Mouse (Mus musculus): Measurements from ENCODE around the gene Egr4. TPM values are rescaled to one million over a fixed set of nuclear protein-coding genes. Genes with fewer than 3 reads are reported as not detected.

Egr4 gene
- polyA plus RNA-seq, 1 experiment: 0.25 TPM

- TF ChIP-seq POLR2A (IDR thresholded peaks at IDR 0.05; ENCODE audit: low read depth, low read length) (no peak), CTCF (IDR thresholded peaks at IDR 0.05; ENCODE audit: borderline replicate concordance, insufficient read depth, low read length) (no peak)
- no peak overlapping the region for H3K4me3 ChIP-seq (ENCODE audit: insufficient read depth, low read length)
- H3K4me1 ChIP-seq (ENCODE audit: control insufficient read depth, insufficient read depth, low read length): no peaks in the 10 kb centered on the region
- H3K27ac ChIP-seq (ENCODE audit: insufficient read depth, low read length): no peak overlapping the region
These were observed 33.4 kb downstream of the Egr4 start for GRCm38 (mm10) chr6:85479979-85480378.

- Histone ChIP-seq H3K4me1 (ENCODE audit: control insufficient read depth, insufficient read depth, low read length) (no peaks in the 10 kb centered on the region), H3K4me3 (ENCODE audit: insufficient read depth, low read length) (no peak overlapping the region), H3K27ac (ENCODE audit: insufficient read depth, low read length) (no peak overlapping the region)
- TF ChIP-seq CTCF (IDR thresholded peaks at IDR 0.05; ENCODE audit: borderline replicate concordance, insufficient read depth, low read length) (no peak), POLR2A (IDR thresholded peaks at IDR 0.05; ENCODE audit: low read depth, low read length) (no peak)
These were observed 35.0 kb downstream of the Egr4 start for GRCm38 (mm10) chr6:85478416-85478815.

GRCm38 (mm10) chr6:85477366-85477917 lies 35.9 kb downstream of the Egr4 start:
- H3K27ac ChIP-seq (ENCODE audit: insufficient read depth, low read length): no peak overlapping the region
- no peaks in the 10 kb centered on the region for H3K4me1 ChIP-seq (ENCODE audit: control insufficient read depth, insufficient read depth, low read length)
- no peak overlapping the region for H3K4me3 ChIP-seq (ENCODE audit: insufficient read depth, low read length)
- TF ChIP-seq CTCF (IDR thresholded peaks at IDR 0.05; ENCODE audit: borderline replicate concordance, insufficient read depth, low read length) (peak; percentile 45; the same call in 1 of the 2 replicates), POLR2A (IDR thresholded peaks at IDR 0.05; ENCODE audit: low read depth, low read length) (no peak)

- Histone ChIP-seq H3K4me3 (ENCODE audit: insufficient read depth, low read length) (no peak overlapping the region), H3K27ac (ENCODE audit: insufficient read depth, low read length) (no peak overlapping the region), H3K4me1 (ENCODE audit: control insufficient read depth, insufficient read depth, low read length) (no peaks in the 10 kb centered on the region)
- TF ChIP-seq CTCF (IDR thresholded peaks at IDR 0.05; ENCODE audit: borderline replicate concordance, insufficient read depth, low read length) (no peak), POLR2A (IDR thresholded peaks at IDR 0.05; ENCODE audit: low read depth, low read length) (no peak)
These were observed 37.8 kb downstream of the Egr4 start for GRCm38 (mm10) chr6:85475581-85475980.

- H3K27ac ChIP-seq (ENCODE audit: insufficient read depth, low read length): no peak overlapping the region
- H3K4me1 ChIP-seq (ENCODE audit: control insufficient read depth, insufficient read depth, low read length): no peaks in the 10 kb centered on the region
- no peak overlapping the region for H3K4me3 ChIP-seq (ENCODE audit: insufficient read depth, low read length)
- TF ChIP-seq POLR2A (IDR thresholded peaks at IDR 0.05; ENCODE audit: low read depth, low read length) (no peak), CTCF (IDR thresholded peaks at IDR 0.05; ENCODE audit: borderline replicate concordance, insufficient read depth, low read length) (no peak)
These were observed 40.8 kb downstream of the Egr4 start for GRCm38 (mm10) chr6:85472542-85472941.

- Histone ChIP-seq H3K4me1 (ENCODE audit: control insufficient read depth, insufficient read depth, low read length) (no peaks in the 10 kb centered on the region), H3K27ac (ENCODE audit: insufficient read depth, low read length) (no peak overlapping the region), H3K4me3 (ENCODE audit: insufficient read depth, low read length) (no peak overlapping the region)
- TF ChIP-seq CTCF (IDR thresholded peaks at IDR 0.05; ENCODE audit: borderline replicate concordance, insufficient read depth, low read length): no peak
- no peak for TF ChIP-seq POLR2A (IDR thresholded peaks at IDR 0.05; ENCODE audit: low read depth, low read length)
These were observed 41.4 kb downstream of the Egr4 start for GRCm38 (mm10) chr6:85471962-85472361.

- TF ChIP-seq POLR2A (IDR thresholded peaks at IDR 0.05; ENCODE audit: low read depth, low read length) (no peak), CTCF (IDR thresholded peaks at IDR 0.05; ENCODE audit: borderline replicate concordance, insufficient read depth, low read length) (no peak)
- H3K27ac ChIP-seq (ENCODE audit: insufficient read depth, low read length): no peak overlapping the region
- H3K4me1 ChIP-seq (ENCODE audit: control insufficient read depth, insufficient read depth, low read length): no peaks in the 10 kb centered on the region
- H3K4me3 ChIP-seq (ENCODE audit: insufficient read depth, low read length): no peak overlapping the region
These were observed 43.5 kb downstream of the Egr4 start for GRCm38 (mm10) chr6:85469660-85470430.

- Histone ChIP-seq H3K4me3 (ENCODE audit: insufficient read depth, low read length) (no peak overlapping the region), H3K4me1 (ENCODE audit: control insufficient read depth, insufficient read depth, low read length) (no peaks in the 10 kb centered on the region), H3K27ac (ENCODE audit: insufficient read depth, low read length) (no peak overlapping the region)
- no peak for TF ChIP-seq POLR2A (IDR thresholded peaks at IDR 0.05; ENCODE audit: low read depth, low read length)
- TF ChIP-seq CTCF (IDR thresholded peaks at IDR 0.05; ENCODE audit: borderline replicate concordance, insufficient read depth, low read length): no peak
These were observed 48.0 kb downstream of the Egr4 start for GRCm38 (mm10) chr6:85465381-85465780.

Other genes starting within 250 kb of the Egr4 start
- 8.2 and 9.7 TPM in 2 replicates for gene Sfxn5, start 180.2 kb downstream of the Egr4 start, polyA plus RNA-seq (2011; ENCODE audit: insufficient read length, low read depth, missing spikeins)
- gene Rab11fip5, start 139.0 kb downstream of the Egr4 start, polyA plus RNA-seq (2011; ENCODE audit: insufficient read length, low read depth, missing spikeins): 27.2 and 28.2 TPM in 2 replicates
- not detected in 2 replicates for gene Noto, start 89.7 kb downstream of the Egr4 start, polyA plus RNA-seq (2011; ENCODE audit: insufficient read length, low read depth, missing spikeins)
- gene Smyd5, start 81.6 kb downstream of the Egr4 start, polyA plus RNA-seq (2011; ENCODE audit: insufficient read length, low read depth, missing spikeins): 34.8 and 36.3 TPM in 2 replicates
- 244 and 265 TPM in 2 replicates for gene Cct7, start 62.1 kb downstream of the Egr4 start, polyA plus RNA-seq (2011; ENCODE audit: insufficient read length, low read depth, missing spikeins)
- gene Pradc1, start 61.6 kb downstream of the Egr4 start, polyA plus RNA-seq (2011; ENCODE audit: insufficient read length, low read depth, missing spikeins): 8.8 and 9.9 TPM in 2 replicates
- gene Fbxo41, start 10.6 kb downstream of the Egr4 start, polyA plus RNA-seq (2011; ENCODE audit: insufficient read length, low read depth, missing spikeins): 0.20 and 0.26 TPM in 2 replicates
- gene Alms1, start 73.9 kb upstream of the Egr4 start, polyA plus RNA-seq (2011; ENCODE audit: insufficient read length, low read depth, missing spikeins): 5.7 and 7.2 TPM in 2 replicates
- not detected in 2 replicates for gene Nat8f7, start 199.6 kb upstream of the Egr4 start, polyA plus RNA-seq (2011; ENCODE audit: insufficient read length, low read depth, missing spikeins)